Mouse (Mus musculus) CD8-positive naive resting alpha-beta T cell, adult 2 months (primary cell): ENCODE measurements around the gene Cyp4f17.
"Not testable (repeated sequence)": the region's sequence is repeated elsewhere in the genome, so short reads cannot be mapped to it uniquely, and the experiment has no call there.

Experiments
- DNase-seq, 2 experiments: peaks; one replicate each; pipeline ENCODE4 v3.0.0; 2022; ENCODE audit warnings: low read depth in 2 of 2, low spot score in 2 of 2

The Cyp4f17 gene

GRCm38 (mm10) chr17:32526341-32526740 is 20.5 kb downstream of the Cyp4f17 start:
- not testable (repeated sequence) for DNase-seq

GRCm38 (mm10) chr17:32527748-32528147 is 21.9 kb downstream of the Cyp4f17 start:
- DNase-seq, result no peak

GRCm38 (mm10) chr17:32528408-32529337 is 22.8 kb downstream of the Cyp4f17 start:
- peak; percentile 81 to 85 for DNase-seq

DNA sequence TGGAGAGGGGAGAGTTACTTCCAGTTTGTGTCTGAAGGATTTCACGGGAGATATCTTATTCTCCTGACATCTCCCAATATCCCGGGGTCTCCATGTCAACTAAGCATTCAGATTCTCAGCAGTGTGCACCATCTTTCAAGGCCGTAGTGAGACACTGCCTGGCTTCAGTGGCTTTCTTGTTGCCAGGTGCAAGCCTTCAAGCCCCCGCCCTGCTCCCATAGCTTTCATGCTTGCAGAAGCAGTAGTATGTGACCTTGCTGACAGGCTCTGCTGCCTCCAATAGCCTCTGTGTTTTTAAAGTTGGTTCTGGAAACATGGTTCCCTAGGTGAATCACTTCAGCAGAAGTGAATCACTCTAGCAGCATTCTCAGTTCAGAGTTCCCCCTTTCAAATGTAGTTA is 26.5 kb downstream of the Cyp4f17 start:
- not testable (repeated sequence) for DNase-seq

GRCm38 (mm10) chr17:32534068-32534467 is 28.2 kb downstream of the Cyp4f17 start:
- no peak for DNase-seq

DNA sequence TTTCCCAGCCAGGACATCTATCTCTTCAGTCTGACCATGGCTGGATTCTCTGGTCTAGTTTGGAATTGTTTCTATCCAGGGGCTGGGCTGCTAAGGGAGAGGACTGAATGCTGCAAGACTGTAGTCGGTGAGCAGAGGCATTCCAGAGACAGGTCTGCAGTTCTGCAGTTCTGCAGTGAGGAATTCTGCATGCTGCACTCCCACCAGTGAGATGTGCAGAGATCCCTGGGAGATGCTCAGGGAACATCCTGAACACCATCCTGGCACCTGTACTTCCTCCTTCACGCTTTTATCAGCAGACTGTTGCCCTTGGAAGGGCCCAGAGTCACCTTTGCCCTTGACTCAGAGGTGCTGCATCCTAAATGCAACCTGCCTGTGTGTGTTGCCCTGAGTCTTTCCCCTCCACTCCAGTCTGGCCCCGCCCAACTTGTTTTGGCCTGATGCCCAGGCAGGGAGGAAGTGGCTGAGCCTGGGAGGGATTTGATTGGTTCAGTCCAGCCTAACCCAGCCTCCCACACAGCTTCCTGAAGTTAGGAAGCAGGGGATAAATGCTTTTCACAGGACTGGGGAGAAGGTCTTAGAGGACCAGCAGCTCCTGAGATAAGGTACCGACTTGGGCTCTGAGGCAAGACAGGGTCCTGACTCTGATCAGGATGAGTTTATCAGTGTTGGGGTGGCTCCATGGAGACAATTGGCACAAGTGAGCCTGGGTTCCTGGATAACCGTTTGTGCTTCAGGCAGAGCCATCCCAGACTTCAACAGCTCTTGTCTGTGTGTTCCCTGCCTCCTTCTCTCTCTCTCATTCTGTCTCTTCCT is 30.4 kb downstream of the Cyp4f17 start, which contains the start of gene Cyp4f16:
Cyp4f16 (plus strand) TSS at position 508 of the 816 bp plus-strand sequence.
- peak; percentile 30 to 54 for DNase-seq

- no peak for DNase-seq
These were observed 31.0 kb downstream of the Cyp4f17 start for GRCm38 (mm10) chr17:32536867-32537250.

DNA sequence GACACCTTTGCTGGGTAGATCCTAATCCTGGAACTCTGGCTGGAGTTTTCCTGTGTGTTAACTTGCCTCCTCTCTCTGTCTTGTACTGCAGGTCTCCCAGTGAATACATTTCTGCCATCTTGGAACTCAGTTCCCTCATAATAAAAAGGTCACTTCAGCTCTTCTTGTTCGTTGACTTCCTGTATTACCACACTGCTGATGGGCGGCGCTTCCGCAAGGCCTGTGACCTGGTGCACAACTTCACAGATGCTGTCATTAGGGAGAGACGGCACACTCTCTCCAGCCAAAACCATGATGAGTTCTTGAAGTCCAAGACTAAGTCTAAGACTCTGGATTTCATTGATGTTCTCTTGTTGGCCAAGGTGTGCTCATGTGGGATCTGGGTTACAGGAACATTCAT is 38.9 kb downstream of the Cyp4f17 start:
- not testable (repeated sequence) for DNase-seq

DNA sequence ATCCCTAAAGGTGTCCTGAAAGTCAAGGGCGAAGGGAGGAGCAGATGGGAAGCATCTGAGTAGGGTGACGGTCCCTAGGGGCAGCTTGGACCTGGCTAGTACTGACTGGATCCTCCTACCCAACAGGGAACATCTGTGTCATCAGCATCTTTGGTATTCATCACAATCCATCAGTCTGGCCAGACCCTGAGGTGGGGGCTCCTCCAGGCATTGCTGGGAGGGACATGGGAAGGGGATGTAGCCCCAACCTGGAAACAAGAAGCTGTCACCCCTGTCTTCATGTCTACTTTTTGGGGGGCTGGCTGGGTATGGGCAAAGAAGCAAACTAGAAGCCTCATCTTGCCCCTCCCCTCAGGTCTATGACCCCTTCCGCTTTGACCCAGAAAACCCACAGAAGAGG is 44.5 kb downstream of the Cyp4f17 start:
- DNase-seq, result not testable (repeated sequence)

DNA sequence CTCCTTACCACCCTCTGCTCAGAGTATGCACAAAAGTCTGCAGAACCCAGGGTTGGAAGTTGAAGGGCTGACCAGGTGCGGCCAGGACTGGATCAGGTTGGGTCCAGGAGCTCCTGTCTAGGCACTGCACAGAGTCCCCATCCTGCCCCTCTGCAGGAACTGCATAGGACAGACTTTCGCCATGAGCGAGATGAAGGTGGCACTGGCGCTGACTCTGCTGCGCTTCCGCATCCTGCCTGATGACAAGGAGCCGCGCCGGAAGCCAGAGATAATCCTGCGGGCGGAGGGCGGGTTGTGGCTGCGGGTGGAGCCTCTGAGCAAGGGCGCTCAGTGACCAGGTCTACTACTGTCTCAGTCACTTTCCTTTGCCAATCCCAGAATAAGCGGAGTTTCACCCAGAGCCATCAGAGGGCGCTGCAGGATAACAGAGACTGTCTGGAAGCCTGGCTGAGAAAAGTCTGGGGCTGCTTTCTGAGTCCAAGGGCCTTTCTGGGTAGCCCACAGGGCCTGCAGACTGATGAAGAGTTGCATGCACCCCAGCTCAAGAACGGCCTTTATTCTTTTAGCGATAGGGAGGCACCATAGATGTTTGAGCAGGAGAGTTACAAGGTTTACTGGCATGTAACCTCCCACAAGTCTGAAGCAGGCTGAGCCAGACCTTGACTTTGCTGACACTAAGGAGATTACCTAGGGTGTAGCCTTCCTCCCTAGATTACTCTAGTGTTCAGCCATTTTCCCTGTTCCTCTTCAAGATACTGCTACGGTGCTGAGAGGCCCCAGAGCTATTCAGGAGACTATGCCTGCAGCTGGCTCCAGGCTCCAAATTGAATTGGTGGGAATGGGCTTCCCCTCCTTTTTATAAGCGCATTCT is 45.3 kb downstream of the Cyp4f17 start:
- peak; percentile 67 to 71 for DNase-seq

- not testable (repeated sequence) for DNase-seq
These were observed 47.2 kb downstream of the Cyp4f17 start for GRCm38 (mm10) chr17:32553016-32553415.

- not testable (repeated sequence) for DNase-seq
These were observed 48.5 kb downstream of the Cyp4f17 start for GRCm38 (mm10) chr17:32554368-32554767.

- not testable (repeated sequence) for DNase-seq
These were observed 57.5 kb downstream of the Cyp4f17 start for GRCm38 (mm10) chr17:32563301-32563700.

GRCm38 (mm10) chr17:32573286-32573685 is 67.4 kb downstream of the Cyp4f17 start:
- not testable (repeated sequence) for DNase-seq

DNA sequence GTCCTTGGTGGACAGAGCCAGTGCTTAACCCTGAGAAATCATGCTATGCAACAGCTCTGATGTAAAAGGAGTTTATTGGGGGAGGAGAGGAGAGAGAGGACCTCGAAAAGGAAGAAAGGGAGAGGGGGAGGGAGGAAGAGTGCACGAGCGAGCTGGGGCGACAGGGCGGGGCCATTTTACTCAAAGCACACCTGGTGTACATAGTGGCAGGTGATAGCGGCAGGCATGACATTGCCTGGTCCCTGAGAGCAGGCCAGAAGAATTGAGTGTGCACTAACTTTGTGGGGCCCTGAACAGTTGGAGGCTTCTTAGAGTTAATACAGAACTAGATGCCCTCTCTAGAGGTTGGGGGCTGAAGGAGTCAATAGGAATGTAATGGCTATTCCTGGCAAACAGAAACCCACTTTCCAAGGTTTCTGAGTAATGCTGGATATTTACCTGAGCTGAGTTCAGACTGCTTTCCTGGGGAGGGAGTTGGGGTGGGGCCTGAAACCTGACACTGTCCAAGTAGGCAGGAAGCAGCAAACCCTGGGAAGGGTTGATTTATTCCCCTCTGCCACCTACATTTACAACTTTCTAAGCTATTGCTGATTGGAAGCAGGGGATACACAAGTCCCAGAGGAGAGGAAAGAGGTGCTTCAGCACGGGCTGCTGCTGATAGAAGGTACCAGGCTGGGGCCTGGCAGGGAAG is 71.8 kb downstream of the Cyp4f17 start:
- no peak for DNase-seq
